Mouse (Mus musculus) megakaryocyte, embryonic 14.5 days (primary cell): ENCODE data around the gene Ccdc85c. TPM values are rescaled to one million over a fixed set of nuclear protein-coding genes. Genes with fewer than 3 reads are reported as not detected.

Experiments used
- H3K27me3 ChIP-seq: replicated peaks from 2 replicates; pipeline ENCODE3; 2012; ENCODE audit warnings: inconsistent platforms
- H3K36me3 ChIP-seq: replicated peaks from 2 replicates; pipeline ENCODE3; 2012; ENCODE audit warnings: low read length, inconsistent platforms, mixed read lengths
- H3K4me1 ChIP-seq: 2 replicates; pipeline ENCODE4 v1.6.1; 2012; ENCODE audit warnings: inconsistent platforms
- H3K4me3 ChIP-seq: replicated peaks from 2 replicates; pipeline ENCODE3; 2012; ENCODE audit warnings: moderate library complexity, mild to moderate bottlenecking, inconsistent platforms
- H3K9me3 ChIP-seq: 2 replicates; pipeline ENCODE4 v1.6.1; 2012; ENCODE audit warnings: inconsistent platforms
- FLI1 ChIP-seq: IDR thresholded peaks from 2 replicates; pipeline ENCODE4 v1.6.1; 2012; ENCODE audit warnings: low read length, inconsistent platforms, mixed read lengths
- GATA1 ChIP-seq: IDR thresholded peaks from 3 replicates; pipeline ENCODE4 v1.6.1; 2012; ENCODE audit warnings: mixed read lengths, low read length, inconsistent platforms, borderline replicate concordance
- polyA plus RNA-seq: library from polyadenylated mRNA; stranded (reverse); fragments of >175 nt; gene quantifications from 2 replicates; pipeline ENCODE4 v1.2.3, GENCODE M21; 2012; ENCODE audit warnings: low replicate concordance; ENCODE audit not compliant: insufficient read depth

Gene Ccdc85c
- polyA plus RNA-seq, 1 experiment: 1.5 TPM

GRCm38 (mm10) chr12:108210623-108211022, 64.6 kb downstream of the Ccdc85c start:
- Histone ChIP-seq H3K4me1 (peaks cover 42% of the 10 kb centered on the region), H3K36me3 (peaks cover 4% of the 10 kb centered on the region), H3K4me3 (no peak overlapping the region), H3K9me3 (no peaks in the 10 kb centered on the region), H3K27me3 (peaks cover 79% of the 10 kb centered on the region)
- no peak for TF ChIP-seq GATA1
- TF ChIP-seq FLI1: no peak

- no peak overlapping the region for H3K4me3 ChIP-seq
- peaks cover 63% of the 10 kb centered on the region for H3K27me3 ChIP-seq
- H3K9me3 ChIP-seq: no peaks in the 10 kb centered on the region
- H3K4me1 ChIP-seq: peaks cover 49% of the 10 kb centered on the region
- peaks cover 20% of the 10 kb centered on the region for H3K36me3 ChIP-seq
- TF ChIP-seq GATA1 (no peak), FLI1 (no peak)
These were observed 66.3 kb downstream of the Ccdc85c start for GRCm38 (mm10) chr12:108208726-108209438.

- Histone ChIP-seq H3K36me3 (peaks cover 27% of the 10 kb centered on the region), H3K4me1 (peaks cover 44% of the 10 kb centered on the region), H3K9me3 (no peaks in the 10 kb centered on the region), H3K4me3 (no peak overlapping the region), H3K27me3 (peaks cover 58% of the 10 kb centered on the region)
- TF ChIP-seq FLI1: no peak
- no peak for TF ChIP-seq GATA1
These were observed 67.0 kb downstream of the Ccdc85c start for GRCm38 (mm10) chr12:108208216-108208615.

- Histone ChIP-seq H3K4me3 (no peak overlapping the region), H3K9me3 (no peaks in the 10 kb centered on the region), H3K4me1 (peaks cover 35% of the 10 kb centered on the region), H3K27me3 (peaks cover 44% of the 10 kb centered on the region), H3K36me3 (peaks cover 43% of the 10 kb centered on the region)
- TF ChIP-seq FLI1: no peak
- no peak for TF ChIP-seq GATA1
These were observed 68.6 kb downstream of the Ccdc85c start for GRCm38 (mm10) chr12:108206641-108207040.

GRCm38 (mm10) chr12:108204978-108205377, 70.2 kb downstream of the Ccdc85c start:
- Histone ChIP-seq H3K27me3 (peaks cover 28% of the 10 kb centered on the region), H3K9me3 (no peaks in the 10 kb centered on the region), H3K4me3 (no peak overlapping the region), H3K4me1 (peaks cover 25% of the 10 kb centered on the region), H3K36me3 (peaks cover 59% of the 10 kb centered on the region)
- TF ChIP-seq GATA1 (no peak), FLI1 (no peak)

- TF ChIP-seq FLI1: no peak
- TF ChIP-seq GATA1: no peak
- no peak overlapping the region for H3K4me3 ChIP-seq
- peaks cover 19% of the 10 kb centered on the region for H3K27me3 ChIP-seq
- H3K4me1 ChIP-seq: peaks cover 19% of the 10 kb centered on the region
- H3K36me3 ChIP-seq: peaks cover 70% of the 10 kb centered on the region
- H3K9me3 ChIP-seq: no peaks in the 10 kb centered on the region
These were observed 71.3 kb downstream of the Ccdc85c start for GRCm38 (mm10) chr12:108203895-108204294.

- TF ChIP-seq FLI1 (no peak), GATA1 (no peak)
- Histone ChIP-seq H3K27me3 (no peaks in the 10 kb centered on the region), H3K9me3 (no peaks in the 10 kb centered on the region), H3K4me3 (no peak overlapping the region), H3K4me1 (peaks cover 32% of the 10 kb centered on the region), H3K36me3 (peaks cover 99% of the 10 kb centered on the region)
These were observed 75.1 kb downstream of the Ccdc85c start for GRCm38 (mm10) chr12:108200094-108200493.

- Histone ChIP-seq H3K4me3 (no peak overlapping the region), H3K4me1 (peaks cover 43% of the 10 kb centered on the region), H3K36me3 (peaks cover 99% of the 10 kb centered on the region), H3K9me3 (no peaks in the 10 kb centered on the region), H3K27me3 (no peaks in the 10 kb centered on the region)
- TF ChIP-seq FLI1 (no peak), GATA1 (no peak)
These were observed 76.8 kb downstream of the Ccdc85c start for GRCm38 (mm10) chr12:108198447-108198846.

- Histone ChIP-seq H3K36me3 (peaks cover 98% of the 10 kb centered on the region), H3K27me3 (no peaks in the 10 kb centered on the region), H3K9me3 (no peaks in the 10 kb centered on the region), H3K4me3 (no peak overlapping the region), H3K4me1 (peaks cover 69% of the 10 kb centered on the region)
- TF ChIP-seq GATA1 (no peak), FLI1 (no peak)
These were observed 79.5 kb downstream of the Ccdc85c start for GRCm38 (mm10) chr12:108195761-108196160.

GRCm38 (mm10) chr12:108193878-108194277, 81.3 kb downstream of the Ccdc85c start:
- Histone ChIP-seq H3K27me3 (no peaks in the 10 kb centered on the region), H3K9me3 (no peaks in the 10 kb centered on the region), H3K4me1 (peaks cover 73% of the 10 kb centered on the region), H3K4me3 (peak overlapping the region; percentile 59), H3K36me3 (peaks cover 96% of the 10 kb centered on the region)
- no peak for TF ChIP-seq GATA1
- TF ChIP-seq FLI1: no peak
